Mouse (Mus musculus) lung, embryonic 14.5 days (tissue): ENCODE data around the gene Chid1. TPM values are rescaled to one million over a fixed set of nuclear protein-coding genes. Genes with fewer than 3 reads are reported as not detected.

ENCODE experiments used
- ATAC-seq: fragments of 200-750 bp; cut with Nextera tagmentation; 2 replicates; pipeline ENCODE4 v1.8.0; 2017; ENCODE audit warnings: mild to moderate bottlenecking, moderate TSS enrichment, moderate library complexity; ENCODE audit not compliant: insufficient read depth
- DNase-seq: peaks from one replicate; pipeline ENCODE4 v3.0.0-alpha.2; 2015
- H3K27ac ChIP-seq: fragments of 300-500 bp; sonication (generic); 2 replicates; pipeline ENCODE4 v1.5.1; 2014; ENCODE audit warnings: low read depth, mild to moderate bottlenecking, moderate library complexity
- H3K27me3 ChIP-seq: fragments of 300-500 bp; sonication (generic); 2 replicates; pipeline ENCODE4 v1.6.1; 2014; ENCODE audit warnings: low read length, control low read depth; ENCODE audit not compliant: insufficient read depth
- H3K36me3 ChIP-seq: fragments of 300-500 bp; sonication (generic); 2 replicates; pipeline ENCODE4 v1.6.1; 2014; ENCODE audit warnings: control low read depth; ENCODE audit not compliant: insufficient read depth
- H3K4me1 ChIP-seq: fragments of 300-500 bp; sonication (generic); 2 replicates; pipeline ENCODE4 v1.6.1; 2014; ENCODE audit warnings: antibody characterized with exemption, control low read depth; ENCODE audit not compliant: insufficient read depth
- H3K4me2 ChIP-seq: fragments of 300-500 bp; sonication (generic); 2 replicates; pipeline ENCODE4 v1.6.1; 2014; ENCODE audit warnings: mild to moderate bottlenecking
- H3K4me3 ChIP-seq: fragments of 300-500 bp; sonication (generic); 2 replicates; pipeline ENCODE4 v1.5.1; 2014; ENCODE audit warnings: low read depth, low read length
- H3K9ac ChIP-seq: fragments of 300-500 bp; sonication (generic); 2 replicates; pipeline ENCODE4 v1.6.1; 2014
- H3K9me3 ChIP-seq: fragments of 300-500 bp; sonication (generic); 2 replicates; pipeline ENCODE4 v1.6.1; 2016; ENCODE audit warnings: low read depth, low read length, control low read depth
- CTCF ChIP-seq: IDR thresholded peaks from 2 replicates; pipeline ENCODE4 v1.5.1; 2016; ENCODE audit warnings: antibody characterized with exemption, low read depth
- WGBS: fragments of 180-500 bp; shearing (Covaris S2); extraction: QIAGEN DNeasy Blood & Tissue Kit; methylation state at CpG from one replicate; pipeline ENCODE4 v1.1.7; 2014; 5-methylcytosine and 5-hydroxymethylcytosine counted together
- polyA plus RNA-seq: library from polyadenylated mRNA; unstranded; fragments of >200 nt; fragmentation: Nextera tagmentation; extraction: Ambion mirVana; gene quantifications from 2 replicates; pipeline ENCODE4 v1.2.1, GENCODE M21; 2014

Gene Chid1
- polyA plus RNA-seq, 1 experiment from 2014 or later, result 33.0 TPM

GRCm38 (mm10) chr7:141491151-141491550 is 48.5 kb downstream of the Chid1 start:
- Histone ChIP-seq H3K27me3 (no peaks in the 10 kb centered on the region), H3K36me3 (peaks cover 58% of the 10 kb centered on the region), H3K4me2 (no peak overlapping the region), H3K4me3 (no peak overlapping the region), H3K27ac (no peak overlapping the region), H3K9me3 (no peaks in the 10 kb centered on the region), H3K4me1 (no peaks in the 10 kb centered on the region), H3K9ac (no peak overlapping the region)
- TF ChIP-seq CTCF, result peak; percentile 39
- WGBS, result 71% methylated on average over 2 of the region's 2 CpGs
- ATAC-seq (no peak), DNase-seq (peak; percentile 24)

- TF ChIP-seq CTCF, result no peak
- Histone ChIP-seq H3K27ac (no peak overlapping the region), H3K9ac (no peak overlapping the region), H3K27me3 (peaks cover 7% of the 10 kb centered on the region; the same call in 1 of the 2 replicates), H3K36me3 (peaks cover 37% of the 10 kb centered on the region), H3K4me3 (no peak overlapping the region), H3K4me1 (no peaks in the 10 kb centered on the region; the same call in 1 of the 2 replicates), H3K9me3 (no peaks in the 10 kb centered on the region), H3K4me2 (no peak overlapping the region)
- 66% methylated on average over 7 of the region's 7 CpGs for WGBS
- DNase-seq (no peak), ATAC-seq (no peak)
These were observed 52.5 kb downstream of the Chid1 start for GRCm38 (mm10) chr7:141487141-141487540.

GRCm38 (mm10) chr7:141486239-141486638 is 53.4 kb downstream of the Chid1 start:
- Histone ChIP-seq H3K27ac (no peak overlapping the region), H3K4me2 (no peak overlapping the region), H3K4me3 (no peak overlapping the region), H3K36me3 (peaks cover 28% of the 10 kb centered on the region), H3K27me3 (peaks cover 10% of the 10 kb centered on the region; the same call in 1 of the 2 replicates), H3K9ac (no peak overlapping the region), H3K4me1 (peaks cover 7% of the 10 kb centered on the region; the same call in 1 of the 2 replicates), H3K9me3 (no peaks in the 10 kb centered on the region)
- no peak for ATAC-seq
- no peak for TF ChIP-seq CTCF
- DNase-seq, result no peak
- whole genome bisulfite sequencing, result 91% methylated on average over 1 of the region's 1 CpGs

- H3K9me3 ChIP-seq, result no peaks in the 10 kb centered on the region
- H3K9ac ChIP-seq, result no peak overlapping the region
- peaks cover 22% of the 10 kb centered on the region for H3K36me3 ChIP-seq
- no peak overlapping the region for H3K27ac ChIP-seq
- no peak overlapping the region for H3K4me3 ChIP-seq
- H3K4me2 ChIP-seq, result no peak overlapping the region
- 80% methylated on average over 2 of the region's 2 CpGs for whole genome bisulfite sequencing
- TF ChIP-seq CTCF, result no peak
- peaks cover 10% of the 10 kb centered on the region; the same call in 1 of the 2 replicates for H3K27me3 ChIP-seq
- ATAC-seq (no peak), DNase-seq (no peak)
- H3K4me1 ChIP-seq, result peaks cover 11% of the 10 kb centered on the region
These were observed 54.1 kb downstream of the Chid1 start for GRCm38 (mm10) chr7:141485606-141486005.

- H3K36me3 ChIP-seq, result peaks cover 20% of the 10 kb centered on the region
- H3K27me3 ChIP-seq, result peaks cover 10% of the 10 kb centered on the region; the same call in 1 of the 2 replicates
- H3K9me3 ChIP-seq, result no peaks in the 10 kb centered on the region
- 51% methylated on average over 2 of the region's 2 CpGs for WGBS
- H3K27ac ChIP-seq, result no peak overlapping the region
- H3K4me3 ChIP-seq, result no peak overlapping the region
- no peak overlapping the region for H3K4me2 ChIP-seq
- ATAC-seq, result no peak
- DNase-seq, result no peak
- H3K9ac ChIP-seq, result no peak overlapping the region
- peaks cover 11% of the 10 kb centered on the region for H3K4me1 ChIP-seq
- no peak for TF ChIP-seq CTCF
These were observed 54.5 kb downstream of the Chid1 start for GRCm38 (mm10) chr7:141485186-141485585.

GRCm38 (mm10) chr7:141484186-141485120 is 55.2 kb downstream of the Chid1 start:
- ATAC-seq (no peak), DNase-seq (no peak)
- no peak overlapping the region for H3K27ac ChIP-seq
- peaks cover 11% of the 10 kb centered on the region for H3K4me1 ChIP-seq
- H3K36me3 ChIP-seq, result peaks cover 17% of the 10 kb centered on the region
- peaks cover 10% of the 10 kb centered on the region; the same call in 1 of the 2 replicates for H3K27me3 ChIP-seq
- no peaks in the 10 kb centered on the region for H3K9me3 ChIP-seq
- no peak for TF ChIP-seq CTCF
- 75% methylated on average over 5 of the region's 5 CpGs for WGBS
- no peak overlapping the region for H3K9ac ChIP-seq
- no peak overlapping the region for H3K4me3 ChIP-seq
- no peak overlapping the region for H3K4me2 ChIP-seq

GRCm38 (mm10) chr7:141483114-141483653 is 56.5 kb downstream of the Chid1 start:
- H3K9ac ChIP-seq, result no peak overlapping the region
- DNase-seq (no peak), ATAC-seq (no peak)
- no peak overlapping the region for H3K4me2 ChIP-seq
- 73% methylated on average over 6 of the region's 6 CpGs for WGBS
- no peak overlapping the region for H3K4me3 ChIP-seq
- TF ChIP-seq CTCF, result no peak
- H3K36me3 ChIP-seq, result peaks cover 14% of the 10 kb centered on the region; the same call in 1 of the 2 replicates
- peaks cover 10% of the 10 kb centered on the region; the same call in 1 of the 2 replicates for H3K27me3 ChIP-seq
- H3K9me3 ChIP-seq, result no peaks in the 10 kb centered on the region
- peaks cover 15% of the 10 kb centered on the region for H3K4me1 ChIP-seq
- H3K27ac ChIP-seq, result no peak overlapping the region
